Mouse (Mus musculus) neural tube, embryonic 15.5 days (tissue): ENCODE data around the gene Aurkaip1. TPM values are rescaled to one million over a fixed set of nuclear protein-coding genes. Genes with fewer than 3 reads are reported as not detected.

ENCODE experiments used
- ATAC-seq: fragments of 200-750 bp; cut with Nextera tagmentation; 2 replicates; pipeline ENCODE4 v1.8.0; 2017; ENCODE audit warnings: mild to moderate bottlenecking, moderate TSS enrichment, moderate library complexity; ENCODE audit not compliant: low FRiP score
- H3K27ac ChIP-seq: fragments of 300-500 bp; sonication (generic); replicated peaks from 2 replicates; pipeline ENCODE4 v1.5.1; 2015; ENCODE audit warnings: mild to moderate bottlenecking, inconsistent platforms
- H3K27me3 ChIP-seq: fragments of 300-500 bp; sonication (generic); replicated peaks from 2 replicates; pipeline ENCODE4 v1.6.1; 2015; ENCODE audit warnings: inconsistent platforms
- H3K36me3 ChIP-seq: fragments of 300-500 bp; sonication (generic); 2 replicates; pipeline ENCODE4 v1.6.1; 2015; ENCODE audit warnings: inconsistent platforms
- H3K4me1 ChIP-seq: fragments of 300-500 bp; sonication (generic); 2 replicates; pipeline ENCODE4 v1.6.1; 2015; ENCODE audit warnings: inconsistent platforms
- H3K4me2 ChIP-seq: fragments of 300-500 bp; sonication (generic); 2 replicates; pipeline ENCODE4 v1.6.1; 2015; ENCODE audit warnings: inconsistent platforms, mild to moderate bottlenecking, moderate library complexity
- H3K4me3 ChIP-seq: fragments of 300-500 bp; sonication (generic); replicated peaks from 2 replicates; pipeline ENCODE4 v1.5.1; 2015; ENCODE audit warnings: mild to moderate bottlenecking, inconsistent platforms
- H3K9ac ChIP-seq: fragments of 300-500 bp; sonication (generic); replicated peaks from 2 replicates; pipeline ENCODE4 v1.6.1; 2015; ENCODE audit warnings: mild to moderate bottlenecking, inconsistent platforms
- H3K9me3 ChIP-seq: fragments of 300-500 bp; sonication (generic); replicated peaks from 2 replicates; pipeline ENCODE4 v1.6.1; 2016; ENCODE audit warnings: inconsistent platforms
- WGBS: fragments of 180-500 bp; shearing (Covaris S2); methylation state at CpG from one replicate; pipeline ENCODE4 v1.1.7; 2015; ENCODE audit warnings: mixed read lengths; 5-methylcytosine and 5-hydroxymethylcytosine counted together
- microRNA-seq: library from miRNA; unstranded; fragments of <30 nt; microRNA quantifications from one replicate; pipeline ENCODE4, GENCODE M21; 2017
- polyA plus RNA-seq: library from polyadenylated mRNA; unstranded; fragments of >200 nt; fragmentation: Nextera tagmentation; extraction: Ambion mirVana; gene quantifications from 2 replicates; pipeline ENCODE4 v1.2.1, GENCODE M21; 2015

Aurkaip1 gene
- polyA plus RNA-seq, 1 experiment from 2014 or later: 152 TPM

DNA sequence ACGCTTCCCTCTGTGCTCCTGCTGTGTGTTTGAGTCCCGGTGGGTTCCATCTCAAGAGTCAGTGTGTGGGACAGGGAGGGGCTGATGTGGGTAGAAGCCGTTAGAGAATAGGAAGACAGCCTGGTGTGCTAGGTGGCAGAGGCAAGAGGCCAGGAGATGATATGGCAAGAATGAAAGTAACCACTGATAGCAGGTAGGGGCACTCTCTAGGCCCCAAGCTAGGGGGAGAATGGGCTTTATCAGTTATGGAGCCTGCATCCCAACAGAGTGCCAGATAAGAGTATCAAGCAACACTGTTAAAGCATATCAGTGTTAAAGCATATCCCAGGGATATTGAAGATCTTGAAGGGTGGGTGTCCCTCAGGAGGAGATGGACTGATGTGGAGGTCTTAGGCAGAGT is 25.8 kb downstream of the Aurkaip1 start:
- Histone ChIP-seq H3K9ac (no peak overlapping the region), H3K27me3 (no peaks in the 10 kb centered on the region), H3K4me1 (peaks cover 4% of the 10 kb centered on the region; the same call in 1 of the 2 replicates), H3K36me3 (peaks cover 87% of the 10 kb centered on the region), H3K9me3 (no peaks in the 10 kb centered on the region), H3K27ac (no peak overlapping the region), H3K4me3 (no peak overlapping the region), H3K4me2 (no peak overlapping the region)
- ATAC-seq: no peak
- WGBS: 86% methylated on average over 3 of the region's 3 CpGs

GRCm38 (mm10) chr4:155859318-155859717 is 28.2 kb downstream of the Aurkaip1 start:
- WGBS: 33% methylated on average over 13 of the region's 13 CpGs
- Histone ChIP-seq H3K9ac (no peak overlapping the region), H3K4me2 (no peak overlapping the region), H3K4me3 (no peak overlapping the region), H3K36me3 (peaks cover 78% of the 10 kb centered on the region), H3K27me3 (no peaks in the 10 kb centered on the region), H3K9me3 (no peaks in the 10 kb centered on the region), H3K27ac (no peak overlapping the region), H3K4me1 (no peaks in the 10 kb centered on the region)
- ATAC-seq: no peak

DNA sequence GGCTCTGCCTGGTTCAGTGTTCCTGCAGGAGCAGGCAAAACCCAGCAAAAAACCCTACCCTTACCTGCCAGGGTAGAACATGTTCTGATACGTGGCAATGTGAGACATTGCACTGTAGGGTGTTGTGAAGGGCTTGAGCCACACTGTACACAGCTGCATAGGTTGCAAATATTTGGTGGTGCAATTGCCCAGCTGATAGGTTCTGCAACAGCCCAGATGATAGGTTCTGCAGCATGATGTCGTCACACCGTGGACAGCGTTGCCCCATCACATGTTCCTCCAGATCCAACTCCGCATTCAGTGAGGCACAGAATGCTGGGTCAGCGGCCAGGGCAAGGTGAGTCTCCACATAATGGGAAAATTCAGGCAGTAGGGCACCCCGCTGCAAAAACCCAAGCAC is 30.7 kb downstream of the Aurkaip1 start:
- Histone ChIP-seq H3K27ac (no peak overlapping the region), H3K27me3 (no peaks in the 10 kb centered on the region), H3K9ac (no peak overlapping the region), H3K9me3 (no peaks in the 10 kb centered on the region), H3K4me2 (no peak overlapping the region), H3K36me3 (peaks cover 70% of the 10 kb centered on the region), H3K4me1 (no peaks in the 10 kb centered on the region), H3K4me3 (no peak overlapping the region)
- WGBS: 92% methylated on average over 7 of the region's 7 CpGs
- ATAC-seq: no peak

GRCm38 (mm10) chr4:155863001-155863400 is 31.9 kb downstream of the Aurkaip1 start, which contains the start of gene Tas1r3:
TSS of gene Tas1r3 (minus strand) at chr4:155863362.
- H3K36me3 ChIP-seq: peaks cover 66% of the 10 kb centered on the region
- WGBS: 81% methylated on average over 5 of the region's 5 CpGs
- H3K4me3 ChIP-seq: no peak within 1 kb of the TSS
- H3K27me3 ChIP-seq: no peaks in the 10 kb centered on the region
- no peak for ATAC-seq
- peaks cover 2% of the 10 kb centered on the region for H3K4me1 ChIP-seq
- no peak within 1 kb of the TSS for H3K9ac ChIP-seq
- H3K4me2 ChIP-seq: no peak within 1 kb of the TSS
- H3K9me3 ChIP-seq: no peaks in the 10 kb centered on the region
- H3K27ac ChIP-seq: no peak within 1 kb of the TSS

GRCm38 (mm10) chr4:155868614-155869298 is 37.7 kb downstream of the Aurkaip1 start:
- Histone ChIP-seq H3K27ac (peak overlapping the region; percentile 58), H3K9ac (peak overlapping the region; percentile 84), H3K36me3 (peaks cover 47% of the 10 kb centered on the region), H3K27me3 (no peaks in the 10 kb centered on the region), H3K4me2 (peak overlapping the region; percentile 92), H3K4me1 (peaks cover 32% of the 10 kb centered on the region), H3K9me3 (no peaks in the 10 kb centered on the region), H3K4me3 (peak overlapping the region; percentile 86)
- WGBS: 11% methylated on average over 22 of the region's 22 CpGs
- no peak; the same call in 1 of the 2 replicates for ATAC-seq

GRCm38 (mm10) chr4:155869317-155870033 is 38.4 kb downstream of the Aurkaip1 start, which contains the start of the genes Cptp and Ints11:
TSS of gene Cptp (minus strand) at chr4:155869440.
TSS of gene Ints11 (plus strand) at chr4:155869546.
- Histone ChIP-seq H3K4me1 (peaks cover 32% of the 10 kb centered on the region), H3K27me3 (no peaks in the 10 kb centered on the region), H3K4me3 (peak within 1 kb of the TSS; percentile 86), H3K4me2 (peak within 1 kb of the TSS; percentile 92), H3K9ac (peak within 1 kb of the TSS; percentile 84), H3K27ac (peak within 1 kb of the TSS; percentile 83), H3K36me3 (peaks cover 53% of the 10 kb centered on the region), H3K9me3 (no peaks in the 10 kb centered on the region)
- ATAC-seq: peak; percentile 96
- WGBS: under 1% methylated on average over 63 of the region's 63 CpGs

GRCm38 (mm10) chr4:155871404-155871803 is 40.3 kb downstream of the Aurkaip1 start:
- Histone ChIP-seq H3K9ac (no peak overlapping the region), H3K9me3 (no peaks in the 10 kb centered on the region), H3K36me3 (peaks cover 55% of the 10 kb centered on the region), H3K4me2 (no peak overlapping the region), H3K27ac (no peak overlapping the region), H3K27me3 (no peaks in the 10 kb centered on the region), H3K4me1 (peaks cover 32% of the 10 kb centered on the region), H3K4me3 (no peak overlapping the region)
- 96% methylated on average over 7 of the region's 7 CpGs for WGBS
- ATAC-seq: no peak

Small RNA genes lying within 50 kb of the gene (microRNA-seq; reads per million reads assigned to microRNA genes)
- not detected for gene Gm27743

Other genes with a start within 250 kb of the Aurkaip1 start
- 14.1 and 14.4 TPM in 2 replicates for gene Slc35e2, start 229.9 kb upstream of the Aurkaip1 start, polyA plus RNA-seq
- gene Cdk11b, start 206.4 kb upstream of the Aurkaip1 start, polyA plus RNA-seq: 52.7 and 53.4 TPM in 2 replicates
- gene Gm10563, start 185.9 kb upstream of the Aurkaip1 start, polyA plus RNA-seq: not detected in 2 replicates
- gene Mmp23, start 177.9 kb upstream of the Aurkaip1 start, polyA plus RNA-seq: 6.5 and 10.5 TPM in 2 replicates
- 48.6 and 54.7 TPM in 2 replicates for gene Mib2, start 162.1 kb upstream of the Aurkaip1 start, polyA plus RNA-seq
- 18.9 and 25.0 TPM in 2 replicates for gene Fndc10, start 136.9 kb upstream of the Aurkaip1 start, polyA plus RNA-seq
- gene Ssu72, start 126.5 kb upstream of the Aurkaip1 start, polyA plus RNA-seq: 165 and 171 TPM in 2 replicates
- 23.7 and 28.3 TPM in 2 replicates for gene Tmem240, start 96.5 kb upstream of the Aurkaip1 start, polyA plus RNA-seq
- gene Atad3a, start 70.2 kb upstream of the Aurkaip1 start, polyA plus RNA-seq: 90.0 and 96.6 TPM in 2 replicates
- 30.0 and 31.9 TPM in 2 replicates for gene Vwa1, start 56.6 kb upstream of the Aurkaip1 start, polyA plus RNA-seq
- 0.78 and 1.2 TPM in 2 replicates for gene Tmem88b, start 45.4 kb upstream of the Aurkaip1 start, polyA plus RNA-seq
- gene Ankrd65, start 40.8 kb upstream of the Aurkaip1 start, polyA plus RNA-seq: 0.27 TPM in 1 of 2 replicates, not detected in the other
- gene Mrpl20, start 28.4 kb upstream of the Aurkaip1 start, polyA plus RNA-seq: 259 and 285 TPM in 2 replicates
- gene Ccnl2, start 18.8 kb upstream of the Aurkaip1 start, polyA plus RNA-seq: 137 and 139 TPM in 2 replicates
- gene Mxra8, start 8.4 kb downstream of the Aurkaip1 start, polyA plus RNA-seq: 28.3 and 35.4 TPM in 2 replicates
- gene Dvl1, start 16.1 kb downstream of the Aurkaip1 start, polyA plus RNA-seq: 11.5 and 28.6 TPM in 2 replicates
- gene Tas1r3, start 32.1 kb downstream of the Aurkaip1 start, polyA plus RNA-seq: 0.36 and 0.46 TPM in 2 replicates
- 28.0 and 29.0 TPM in 2 replicates for gene Cptp, start 38.2 kb downstream of the Aurkaip1 start, polyA plus RNA-seq
- gene Ints11, start 38.3 kb downstream of the Aurkaip1 start, polyA plus RNA-seq: 66.9 and 73.4 TPM in 2 replicates
- 58.5 and 62.7 TPM in 2 replicates for gene Pusl1, start 60.5 kb downstream of the Aurkaip1 start, polyA plus RNA-seq
- 57.7 and 70.3 TPM in 2 replicates for gene Acap3, start 60.5 kb downstream of the Aurkaip1 start, polyA plus RNA-seq
- 100 and 104 TPM in 2 replicates for gene Ube2j2, start 112.6 kb downstream of the Aurkaip1 start, polyA plus RNA-seq
- 15.3 and 17.2 TPM in 2 replicates for gene C1qtnf12, start 131.0 kb downstream of the Aurkaip1 start, polyA plus RNA-seq
- gene B3galt6, start 161.4 kb downstream of the Aurkaip1 start, polyA plus RNA-seq: 31.9 and 35.6 TPM in 2 replicates
- gene Sdf4, start 161.6 kb downstream of the Aurkaip1 start, polyA plus RNA-seq: 118 and 137 TPM in 2 replicates
- 0.19 and 0.89 TPM in 2 replicates for gene Tnfrsf4, start 182.6 kb downstream of the Aurkaip1 start, polyA plus RNA-seq
- 1.8 and 3.3 TPM in 2 replicates for gene Tnfrsf18, start 194.9 kb downstream of the Aurkaip1 start, polyA plus RNA-seq
- gene Ttll10, start 228.1 kb downstream of the Aurkaip1 start, polyA plus RNA-seq: 0.64 TPM in 1 of 2 replicates, not detected in the other